Mouse (Mus musculus): ENCODE data around the gene Nkain1.

Gene Nkain1

GRCm38 (mm10) chr4:130553121-130553448, 20.9 kb downstream of the Nkain1 start:
- in situ Hi-C loops (cut with MboI, MseI) = loop anchor here (10.0 to 25.0 kb wide), 3 partner anchors 891 to 1452 kb away; partner anchors contain the start of gene Kpna6

- in situ Hi-C loops (cut with MboI, MseI) = loop anchor here (10.0 to 25.0 kb wide), 3 partner anchors 890 to 1452 kb away; partner anchors contain the start of gene Kpna6
Measured at GRCm38 (mm10) chr4:130552312-130553120, 21.5 kb downstream of the Nkain1 start.

GRCm38 (mm10) chr4:130550511-130550910, 23.5 kb downstream of the Nkain1 start:
- in situ Hi-C loops (cut with MboI, MseI) = loop anchor here (10.0 to 25.0 kb wide), 3 partner anchors 888 to 1454 kb away; partner anchors contain the start of gene Kpna6

- in situ Hi-C loops (cut with MboI, MseI) = loop anchor here (10.0 kb wide), 1 partner anchor 316 kb away; no protein-coding TSS in a partner anchor
Measured at GRCm38 (mm10) chr4:130549189-130549588, 24.8 kb downstream of the Nkain1 start.

GRCm38 (mm10) chr4:130546798-130547562, 27.0 kb downstream of the Nkain1 start:
- in situ Hi-C loops (cut with MboI, MseI) = loop anchor here (10.0 kb wide), 1 partner anchor 318 kb away; no protein-coding TSS in a partner anchor

GRCm38 (mm10) chr4:130544392-130544791, 29.6 kb downstream of the Nkain1 start:
- in situ Hi-C loops (cut with MboI, MseI) = loop anchor here (10.0 kb wide), 1 partner anchor 320 kb away; no protein-coding TSS in a partner anchor

GRCm38 (mm10) chr4:130543121-130543520, 30.9 kb downstream of the Nkain1 start:
- in situ Hi-C loops (cut with MboI, MseI) = loop anchor here (10.0 kb wide), 1 partner anchor 322 kb away; no protein-coding TSS in a partner anchor

GRCm38 (mm10) chr4:130540831-130541230, 33.1 kb downstream of the Nkain1 start:
- in situ Hi-C loops (cut with MboI, MseI) = loop anchor here (10.0 kb wide), 1 partner anchor 324 kb away; no protein-coding TSS in a partner anchor

GRCm38 (mm10) chr4:130539706-130540105, 34.3 kb downstream of the Nkain1 start:
- in situ Hi-C loops (cut with MboI, MseI) = loop anchor here (10.0 kb wide), 1 partner anchor 325 kb away; no protein-coding TSS in a partner anchor

- in situ Hi-C loops (cut with MboI, MseI) = no loop called here
Measured at GRCm38 (mm10) chr4:130539053-130539452, 34.9 kb downstream of the Nkain1 start.

GRCm38 (mm10) chr4:130537371-130537770, 36.6 kb downstream of the Nkain1 start:
- in situ Hi-C loops (cut with MboI, MseI) = no loop called here

- in situ Hi-C loops (cut with MboI, MseI) = no loop called here
Measured at GRCm38 (mm10) chr4:130535789-130536188, 38.2 kb downstream of the Nkain1 start.

- in situ Hi-C loops (cut with MboI, MseI) = loop anchor here (5.0 kb wide), 1 partner anchor 237 kb away; no protein-coding TSS in a partner anchor
Measured at GRCm38 (mm10) chr4:130533975-130534374, 40.0 kb downstream of the Nkain1 start.

- in situ Hi-C loops (cut with MboI, MseI) = loop anchor here (5.0 kb wide), 1 partner anchor 235 kb away; no protein-coding TSS in a partner anchor
Measured at GRCm38 (mm10) chr4:130532347-130532746, 41.6 kb downstream of the Nkain1 start.

GRCm38 (mm10) chr4:130531645-130532280, 42.2 kb downstream of the Nkain1 start:
- in situ Hi-C loops (cut with MboI, MseI) = loop anchor here (5.0 kb wide), 1 partner anchor 234 kb away; no protein-coding TSS in a partner anchor

GRCm38 (mm10) chr4:130527804-130528203, 46.2 kb downstream of the Nkain1 start:
- in situ Hi-C loops (cut with MboI, MseI) = no loop called here

GRCm38 (mm10) chr4:130525041-130525440, 48.9 kb downstream of the Nkain1 start:
- in situ Hi-C loops (cut with MboI, MseI) = no loop called here

GRCm38 (mm10) chr4:130521466-130521865, 52.5 kb downstream of the Nkain1 start:
- in situ Hi-C loops (cut with MboI, MseI) = loop anchor here (5.0 kb wide), 1 partner anchor 111 kb away; no protein-coding TSS in a partner anchor

GRCm38 (mm10) chr4:130520482-130520851, 53.5 kb downstream of the Nkain1 start:
- in situ Hi-C loops (cut with MboI, MseI) = loop anchor here (5.0 kb wide), 1 partner anchor 112 kb away; no protein-coding TSS in a partner anchor

- in situ Hi-C loops (cut with MboI, MseI) = loop anchor here (5.0 kb wide), 1 partner anchor 112 kb away; no protein-coding TSS in a partner anchor
Measured at GRCm38 (mm10) chr4:130519567-130520481, 54.1 kb downstream of the Nkain1 start.
